Mouse (Mus musculus) MEL (cell line): ENCODE results near the gene Rtf1. TPM values are rescaled to one million over a fixed set of nuclear protein-coding genes. Genes with fewer than 3 reads are reported as not detected.

Experiments used
- DNase-seq: peaks from one replicate; pipeline ENCODE4 v3.0.0; 2011; ENCODE audit warnings: low read depth, low spot score
- H3K27ac ChIP-seq: 2 replicates; pipeline ENCODE4 v1.5.1; 2012; ENCODE audit warnings: low read depth, mild to moderate bottlenecking, control low read depth, low read length, moderate library complexity; ENCODE audit not compliant: control insufficient read depth
- H3K27me3 ChIP-seq, 2 experiments: fragments of 150-350 bp in 1 of 2; sonication (generic) in 1 of 2; 2 replicates each; pipeline ENCODE4 v1.6.1; 2012; ENCODE audit warnings: low read length in 2 of 2, mild to moderate bottlenecking in 2 of 2, improper control_type of control experiment in 1 of 2, moderate library complexity in 1 of 2; ENCODE audit not compliant: insufficient read depth in 2 of 2, control insufficient read depth in 1 of 2
- H3K36me3 ChIP-seq, 2 experiments: 2 replicates each; pipeline ENCODE4 v1.6.1; 2012 to 2014; ENCODE audit warnings: low read length in 2 of 2, improper control_type of control experiment in 1 of 2, inconsistent platforms in 1 of 2, mild to moderate bottlenecking in 1 of 2; ENCODE audit not compliant: insufficient read depth in 2 of 2, control insufficient read depth in 1 of 2
- H3K4me1 ChIP-seq, 2 experiments: fragments of 150-350 bp in 1 of 2; sonication (generic) in 1 of 2; 2 replicates each; pipeline ENCODE4 v1.6.1; 2012; ENCODE audit warnings: low read length in 2 of 2, improper control_type of control experiment in 1 of 2, mild to moderate bottlenecking in 1 of 2; ENCODE audit not compliant: insufficient read depth in 2 of 2, control insufficient read depth in 1 of 2
- H3K4me3 ChIP-seq, 2 experiments: fragments of 150-350 bp in 1 of 2; sonication (generic) in 1 of 2; 2 replicates each; pipeline ENCODE4 v1.5.1; 2012; ENCODE audit warnings: low read depth in 2 of 2, low read length in 2 of 2, mild to moderate bottlenecking in 2 of 2, moderate library complexity in 2 of 2, control low read depth in 1 of 2, improper control_type of control experiment in 1 of 2; ENCODE audit not compliant: control insufficient read depth in 1 of 2, insufficient read depth in 1 of 2
- H3K79me2 ChIP-seq: 2 replicates; pipeline ENCODE4 v1.6.1; 2012; ENCODE audit warnings: mild to moderate bottlenecking, low read length, moderate library complexity; ENCODE audit not compliant: control insufficient read depth, poor library complexity, insufficient read depth
- H3K9ac ChIP-seq: 2 replicates; pipeline ENCODE4 v1.6.1; 2012; ENCODE audit warnings: low read depth, mild to moderate bottlenecking, control low read depth, low read length, moderate library complexity; ENCODE audit not compliant: control insufficient read depth, poor library complexity, severe bottlenecking
- H3K9me3 ChIP-seq: fragments of 150-350 bp; sonication (generic); replicated peaks from 2 replicates; pipeline ENCODE4 v1.6.1; 2012; ENCODE audit warnings: mild to moderate bottlenecking, low read length, improper control_type of control experiment, moderate library complexity; ENCODE audit not compliant: insufficient read depth
- CHD1 ChIP-seq: IDR thresholded peaks from 2 replicates; pipeline ENCODE4 v1.6.1; 2012; ENCODE audit warnings: low read depth, mild to moderate bottlenecking, inconsistent platforms, low read length, improper control_type of control experiment
- CHD2 ChIP-seq: IDR thresholded peaks from 2 replicates; pipeline ENCODE4 v1.6.1; 2011; ENCODE audit warnings: low read length, improper control_type of control experiment
- CTCF ChIP-seq, 3 experiments: IDR thresholded peaks in 2 of 3; conservative IDR thresholded peaks in 1 of 3; 2 replicates each; pipeline ENCODE4 v1.5.1; 2011 to 2012; ENCODE audit warnings: low read length in 3 of 3, low read depth in 2 of 3, mild to moderate bottlenecking in 2 of 3, improper control_type of control experiment in 1 of 3, inconsistent platforms in 1 of 3, mixed read lengths in 1 of 3, moderate library complexity in 1 of 3; ENCODE audit not compliant: control insufficient read depth in 1 of 3, insufficient read depth in 1 of 3, poor library complexity in 1 of 3, severe bottlenecking in 1 of 3
- EP300 ChIP-seq, 2 experiments: IDR thresholded peaks; 2 replicates each; pipeline ENCODE4 v1.6.1; 2011; ENCODE audit warnings: improper control_type of control experiment in 2 of 2, low read length in 2 of 2, low read depth in 1 of 2, mild to moderate bottlenecking in 1 of 2
- GATA1 ChIP-seq: IDR thresholded peaks from 2 replicates; pipeline ENCODE4 v1.6.1; 2011; ENCODE audit warnings: low read depth, low read length, improper control_type of control experiment
- HCFC1 ChIP-seq: IDR thresholded peaks from 2 replicates; pipeline ENCODE4 v1.6.1; 2012; ENCODE audit warnings: low read depth, mild to moderate bottlenecking, inconsistent platforms, low read length, improper control_type of control experiment, moderate library complexity
- MAZ ChIP-seq: IDR thresholded peaks from 2 replicates; pipeline ENCODE4 v1.6.1; 2012; ENCODE audit warnings: low read depth, mild to moderate bottlenecking, inconsistent platforms, low read length, improper control_type of control experiment
- MEF2A ChIP-seq: IDR thresholded peaks from 2 replicates; pipeline ENCODE4 v1.6.1; 2014; ENCODE audit warnings: low read depth, mild to moderate bottlenecking, inconsistent platforms, low read length, improper control_type of control experiment; ENCODE audit not compliant: poor library complexity, insufficient replicate concordance, severe bottlenecking; ENCODE audit errors: extremely low read depth
- MYC ChIP-seq: IDR thresholded peaks from 2 replicates; pipeline ENCODE4 v1.6.1; 2011; ENCODE audit warnings: low read depth, mild to moderate bottlenecking, low read length, improper control_type of control experiment, moderate library complexity
- NRF1 ChIP-seq: IDR thresholded peaks from 2 replicates; pipeline ENCODE4 v1.6.1; 2014; ENCODE audit warnings: low read depth, mild to moderate bottlenecking, inconsistent platforms, low read length, improper control_type of control experiment, moderate library complexity; ENCODE audit not compliant: poor library complexity, insufficient read depth, severe bottlenecking
- POLR2A ChIP-seq, 2 experiments: IDR thresholded peaks; 2 replicates each; pipeline ENCODE4 v1.6.1; 2011 to 2012; ENCODE audit warnings: low read length in 2 of 2, mild to moderate bottlenecking in 2 of 2, control low read depth in 1 of 2, improper control_type of control experiment in 1 of 2, low read depth in 1 of 2, moderate library complexity in 1 of 2; ENCODE audit not compliant: control insufficient read depth in 1 of 2, insufficient read depth in 1 of 2, poor library complexity in 1 of 2
- POLR2AphosphoS2 ChIP-seq: IDR thresholded peaks from 2 replicates; pipeline ENCODE4 v1.6.1; 2011; ENCODE audit warnings: low read length, improper control_type of control experiment
- TBP ChIP-seq: IDR thresholded peaks from 2 replicates; pipeline ENCODE4 v1.8.0; 2011; ENCODE audit warnings: low read depth, low read length, improper control_type of control experiment
- USF1 ChIP-seq: IDR thresholded peaks from 2 replicates; pipeline ENCODE4 v1.6.1; 2014; ENCODE audit warnings: low read depth, mild to moderate bottlenecking, inconsistent platforms, low read length, improper control_type of control experiment, moderate library complexity
- USF2 ChIP-seq, 2 experiments: IDR thresholded peaks; 2 replicates each; pipeline ENCODE4 v1.6.1; 2011 to 2012; ENCODE audit warnings: improper control_type of control experiment in 2 of 2, low read length in 2 of 2, borderline replicate concordance in 1 of 2, inconsistent platforms in 1 of 2, low read depth in 1 of 2, mild to moderate bottlenecking in 1 of 2; ENCODE audit not compliant: insufficient read depth in 1 of 2
- ZMIZ1 ChIP-seq: IDR thresholded peaks from 2 replicates; pipeline ENCODE4 v1.6.1; 2012; ENCODE audit warnings: low read depth, mild to moderate bottlenecking, inconsistent platforms, low read length, improper control_type of control experiment, moderate library complexity
- polyA plus RNA-seq, 2 experiments: library from polyadenylated mRNA; stranded (reverse) in 1 of 2; unstranded in 1 of 2; fragments of >175 nt in 1 of 2; fragments of >200 nt in 1 of 2; gene quantifications; 2 replicates each; pipeline versions ENCODE4 v1.2.1 to v1.2.4; 2012; ENCODE audit warnings: low replicate concordance in 2 of 2, low read depth in 1 of 2; ENCODE audit not compliant: insufficient read length in 2 of 2, insufficient read depth in 1 of 2, missing spikeins in 1 of 2
- total RNA-seq: library from RNA; depleted of rRNA; stranded (reverse); fragments of 300-350 nt; gene quantifications from 2 replicates; pipeline ENCODE4 v1.2.3, GENCODE M21; 2012

Rtf1 gene
- total and polyA plus RNA-seq, 3 experiments = 10.6 to 46.0 TPM; not detected in 1

GRCm38 (mm10) chr2:119747554-119747953 lies 72.7 kb downstream of the Rtf1 start:
- TF ChIP-seq MEF2A = no peak
- TF ChIP-seq ZMIZ1 = no peak
- TF ChIP-seq POLR2AphosphoS2 = no peak
- TF ChIP-seq POLR2A (IDR thresholded peaks at IDR 0.05; ENCODE audit: control insufficient read depth in 1 of 2, insufficient read depth in 1 of 2, low read depth in 1 of 2, low read length in 2 of 2, poor library complexity in 1 of 2) = no peak
- no peak for TF ChIP-seq HCFC1
- no peak for TF ChIP-seq GATA1
- no peak for TF ChIP-seq USF1
- TF ChIP-seq EP300 (IDR thresholded peaks at IDR 0.05; ENCODE audit: low read depth in 1 of 2, low read length in 2 of 2) = no peak
- no peak for TF ChIP-seq NRF1
- Histone ChIP-seq H3K9ac (no peak overlapping the region), H3K79me2 (no peaks in the 10 kb centered on the region), H3K27ac (no peak overlapping the region), H3K36me3 (no peaks in the 10 kb centered on the region), H3K9me3 (no peaks in the 10 kb centered on the region), H3K27me3 (no peaks in the 10 kb centered on the region), H3K4me1 (no peaks in the 10 kb centered on the region), H3K4me3 (no peak overlapping the region)
- no peak for DNase-seq

GRCm38 (mm10) chr2:119749260-119749659 lies 74.4 kb downstream of the Rtf1 start:
- Histone ChIP-seq H3K4me1 (no peaks in the 10 kb centered on the region), H3K27ac (no peak overlapping the region), H3K36me3 (no peaks in the 10 kb centered on the region), H3K9ac (no peak overlapping the region), H3K27me3 (no peaks in the 10 kb centered on the region), H3K4me3 (no peak overlapping the region), H3K79me2 (no peaks in the 10 kb centered on the region), H3K9me3 (no peaks in the 10 kb centered on the region)
- TF ChIP-seq MYC (no peak), CHD2 (no peak), MAZ (no peak), TBP (no peak), CHD1 (no peak), GATA1 (no peak), USF2 (IDR thresholded peaks at IDR 0.05; ENCODE audit: borderline replicate concordance in 1 of 2, insufficient read depth in 1 of 2, low read depth in 1 of 2, low read length in 2 of 2) (no peak), CTCF (IDR thresholded peaks at IDR 0.05 in 2 of 3, conservative IDR thresholded peaks at IDR 0.05 in 1 of 3; ENCODE audit: control insufficient read depth in 1 of 3, insufficient read depth in 1 of 3, low read depth in 2 of 3, low read length in 3 of 3, poor library complexity in 1 of 3, severe bottlenecking in 1 of 3) (no peak)
- no peak for DNase-seq
